In genomic region chr1:134196386-134196785, GRCm38 (mm10) we compare ENCODE assay signal across 8 mouse cellular contexts. TPM values are rescaled to one million over a fixed set of nuclear protein-coding genes. Genes with fewer than 3 reads are reported as not detected.
DNase-seq lines count a peak whose midpoint lies in the region; ATAC-seq and TF ChIP-seq lines count a peak whose summit lies in the region.

No protein-coding gene starts in this region.

- intact Hi-C loops in heart, postnatal 25 days (cut with DNase I) = loop anchor here (1.0 to 5.0 kb wide), 2 partner anchors 48 to 126 kb away; no protein-coding TSS in a partner anchor

- peak; percentile 77 for DNase-seq in ES-CJ7 (ENCODE audit: low read depth, low spot score)
- DNase-seq in adrenal gland, adult 2 months = peak; percentile 90
- peak; percentile 32 for DNase-seq in heart, postnatal 25 days (ENCODE audit: low spot score)
- peak; percentile 67 to 79 for DNase-seq in layer of hippocampus, postnatal 25 days (ENCODE audit: extremely low spot score in 1 of 2, low spot score in 1 of 2)
- DNase-seq in spleen, adult 2 months (ENCODE audit: low read depth in 1 of 2, low spot score in 2 of 2) = peak; percentile 78 to 80

- peak; percentile 56 for ATAC-seq in erythroblast, adult 5-6 weeks (replicated peaks; ENCODE audit: low FRiP score, poor library complexity, severe bottlenecking)
- no peak for ATAC-seq in forebrain, embryonic 13.5 days

- no peak for TF ChIP-seq POLR2A in spleen, adult 2 months (IDR thresholded peaks at IDR 0.05; ENCODE audit: low read depth, low read length)

- peaks cover 8% of the 10 kb centered on the region; the same call in 1 of the 2 replicates for H3K4me1 ChIP-seq in spleen, adult 2 months (ENCODE audit: control insufficient read depth, insufficient read depth, insufficient read length)
- H3K4me1 ChIP-seq in forebrain, embryonic 13.5 days = peaks cover 13% of the 10 kb centered on the region

- peak overlapping the region; percentile 33 for H3K4me3 ChIP-seq in macrophage (ENCODE audit: inconsistent target)
- peak overlapping the region; percentile 10; the same call in 1 of the 2 replicates for H3K4me3 ChIP-seq in spleen, adult 2 months (ENCODE audit: extremely low read depth, insufficient read depth, insufficient read length)
- H3K4me3 ChIP-seq in forebrain, embryonic 13.5 days = no peak overlapping the region

- no peaks in the 10 kb centered on the region for H3K36me3 ChIP-seq in macrophage (ENCODE audit: inconsistent target)
- H3K36me3 ChIP-seq in spleen, adult 2 months (ENCODE audit: control insufficient read depth, insufficient read depth, low read length) = no peaks in the 10 kb centered on the region
- no peaks in the 10 kb centered on the region for H3K36me3 ChIP-seq in forebrain, embryonic 13.5 days (ENCODE audit: poor library complexity, severe bottlenecking)

- H3K4me2 ChIP-seq in forebrain, embryonic 13.5 days = no peak overlapping the region

- no peaks in the 10 kb centered on the region for H3K9me3 ChIP-seq in forebrain, embryonic 13.5 days (replicated peaks)

- peak overlapping the region; percentile 71 for H3K27ac ChIP-seq in macrophage
- H3K27ac ChIP-seq in spleen, adult 2 months (ENCODE audit: insufficient read depth, low read length) = peak overlapping the region; percentile 49
- H3K27ac ChIP-seq in forebrain, embryonic 13.5 days = no peak overlapping the region

- H3K9ac ChIP-seq in forebrain, embryonic 13.5 days = no peak overlapping the region

- WGBS in macrophage (ENCODE audit: missing documents) = 14% methylated on average over 4 of the region's 4 CpGs
- WGBS in spleen, adult 2 months = 28% methylated on average over 4 of the region's 4 CpGs
- 68% methylated on average over 4 of the region's 4 CpGs for WGBS in forebrain, embryonic 13.5 days

- no peaks in the 10 kb centered on the region for H3K79me2 ChIP-seq in macrophage (ENCODE audit: inconsistent target)

- no peaks in the 10 kb centered on the region for H3K27me3 ChIP-seq in spleen, adult 2 months (ENCODE audit: control insufficient read depth, insufficient read depth, low read length)
- H3K27me3 ChIP-seq in forebrain, embryonic 13.5 days = no peaks in the 10 kb centered on the region

- peak; percentile 69; the same call in 1 of the 2 replicates for TF ChIP-seq CTCF in spleen, adult 2 months (IDR thresholded peaks at IDR 0.05; ENCODE audit: extremely low read depth, insufficient read depth, insufficient read length, insufficient replicate concordance)

RNA-seq across cellular contexts. Expression of gene Mybph, which starts 3.1 kb away (rescaled TPM):
- under 1 TPM in 1 of 2 experiments, not detected in 1; 0.38 TPM for total RNA-seq in adrenal gland, adult 2 months (2021)
- polyA plus RNA-seq in adrenal gland, adult 2 months (2012; rRNA removed) = 0.25 and 0.59 TPM in 2 replicates
- not detected in 2 replicates for total RNA-seq in erythroblast, adult 5-6 weeks (2015; ENCODE audit: low replicate concordance)
- not detected in 2 replicates for total RNA-seq in erythroblast, adult 5-6 weeks (2017; ENCODE audit: low replicate concordance)
- total RNA-seq in heart, postnatal 25 days (2021) = not detected
- total RNA-seq in layer of hippocampus, postnatal 25 days (2021) = under 1 TPM; 0.17 to 0.19 TPM
- total RNA-seq in macrophage (2018; cell fraction: chromatin; rRNA removed) = not detected
- not detected for total RNA-seq in macrophage (2018; cell fraction: cytosol; rRNA removed)
- not detected for total RNA-seq in macrophage (2018; cell fraction: nucleus; rRNA removed)
- not detected in 3 replicates for polyA plus RNA-seq in macrophage (2018)
- polyA plus RNA-seq in spleen, adult 2 months (2012; rRNA removed) = not detected in 2 replicates
- not detected in 2 replicates for polyA plus RNA-seq in forebrain, embryonic 13.5 days (2015; fragmentation: Nextera tagmentation; extraction: Ambion mirVana)

RNA-seq across cellular contexts. Expression of gene Chil1, which starts 14.4 kb away (rescaled TPM):
- 1 to 10 TPM; 1.1 to 1.6 TPM for total RNA-seq in adrenal gland, adult 2 months (2021)
- 0.20 and 0.57 TPM in 2 replicates for polyA plus RNA-seq in adrenal gland, adult 2 months (2012; rRNA removed)
- 71.3 and 98.6 TPM in 2 replicates for total RNA-seq in erythroblast, adult 5-6 weeks (2015; ENCODE audit: low replicate concordance)
- 29.3 and 58.3 TPM in 2 replicates for total RNA-seq in erythroblast, adult 5-6 weeks (2017; ENCODE audit: low replicate concordance)
- total RNA-seq in heart, postnatal 25 days (2021) = under 1 TPM; 0.34 to 0.92 TPM
- total RNA-seq in layer of hippocampus, postnatal 25 days (2021) = 10 to 100 TPM in 1 of 2 experiments, 1 to 10 TPM in 1; 7.3 to 10.8 TPM
- 1 to 10 TPM in 1 of 26 experiments, not detected in 25; 1.5 TPM for total RNA-seq in macrophage (2018; cell fraction: chromatin; rRNA removed)
- 1 to 10 TPM in 5 of 26 experiments, under 1 TPM in 21; 0.19 to 2.4 (median 0.49) TPM for total RNA-seq in macrophage (2018; cell fraction: cytosol; rRNA removed)
- total RNA-seq in macrophage (2018; cell fraction: nucleus; rRNA removed) = 1 to 10 TPM in 6 of 26 experiments, under 1 TPM in 9, not detected in 11; 0.29 to 4.1 (median 0.92) TPM
- 0.44 to 1.8 TPM (median 0.55 TPM) in 3 replicates for polyA plus RNA-seq in macrophage (2018)
- polyA plus RNA-seq in spleen, adult 2 months (2012; rRNA removed) = 3.3 and 7.5 TPM in 2 replicates
- polyA plus RNA-seq in forebrain, embryonic 13.5 days (2015; fragmentation: Nextera tagmentation; extraction: Ambion mirVana) = 2.0 and 3.2 TPM in 2 replicates

RNA-seq across cellular contexts. Expression of gene Adora1, which starts 38.8 kb away (rescaled TPM):
- 100 to 1,000 TPM; 110 to 198 TPM for total RNA-seq in adrenal gland, adult 2 months (2021)
- 180 and 209 TPM in 2 replicates for polyA plus RNA-seq in adrenal gland, adult 2 months (2012; rRNA removed)
- not detected in 2 replicates for total RNA-seq in erythroblast, adult 5-6 weeks (2015; ENCODE audit: low replicate concordance)
- total RNA-seq in erythroblast, adult 5-6 weeks (2017; ENCODE audit: low replicate concordance) = not detected in 2 replicates
- total RNA-seq in heart, postnatal 25 days (2021) = 10 to 100 TPM; 15.5 to 20.5 TPM
- 100 to 1,000 TPM; 224 to 230 TPM for total RNA-seq in layer of hippocampus, postnatal 25 days (2021)
- not detected for total RNA-seq in macrophage (2018; cell fraction: chromatin; rRNA removed)
- total RNA-seq in macrophage (2018; cell fraction: cytosol; rRNA removed) = not detected
- total RNA-seq in macrophage (2018; cell fraction: nucleus; rRNA removed) = not detected
- polyA plus RNA-seq in macrophage (2018) = not detected in 3 replicates
- 0.28 and 0.42 TPM in 2 replicates for polyA plus RNA-seq in spleen, adult 2 months (2012; rRNA removed)
- 3.3 and 4.6 TPM in 2 replicates for polyA plus RNA-seq in forebrain, embryonic 13.5 days (2015; fragmentation: Nextera tagmentation; extraction: Ambion mirVana)

Comparison
In these comparisons a context has a peak if more than half of its experiments do, and no peak if none do; other contexts are left out.
1. DNase-seq: peak in every context shown above with its lines; median percentile 90 in adrenal gland, adult 2 months; 79 in spleen, adult 2 months; 77 in ES-CJ7; 73 in layer of hippocampus, postnatal 25 days; 32 in heart, postnatal 25 days.
2. RNA of gene Adora1, which starts 38.8 kb away (total RNA-seq): 224 to 230 TPM in layer of hippocampus, postnatal 25 days, 110 to 198 TPM in adrenal gland, adult 2 months and 15.5 to 20.5 TPM in heart, postnatal 25 days; not detected in erythroblast, adult 5-6 weeks; every median in the first group is over 10 times any median in the second.